Mouse (Mus musculus): ENCODE results near the gene Nav3. TPM values are rescaled to one million over a fixed set of nuclear protein-coding genes. Genes with fewer than 3 reads are reported as not detected.
A peak's percentile ranks its signal among the peaks of the same experiment; 100 is the strongest.

Nav3 gene
- total and polyA plus RNA-seq, 2 experiments: 0.01 to 0.28 TPM

DNA sequence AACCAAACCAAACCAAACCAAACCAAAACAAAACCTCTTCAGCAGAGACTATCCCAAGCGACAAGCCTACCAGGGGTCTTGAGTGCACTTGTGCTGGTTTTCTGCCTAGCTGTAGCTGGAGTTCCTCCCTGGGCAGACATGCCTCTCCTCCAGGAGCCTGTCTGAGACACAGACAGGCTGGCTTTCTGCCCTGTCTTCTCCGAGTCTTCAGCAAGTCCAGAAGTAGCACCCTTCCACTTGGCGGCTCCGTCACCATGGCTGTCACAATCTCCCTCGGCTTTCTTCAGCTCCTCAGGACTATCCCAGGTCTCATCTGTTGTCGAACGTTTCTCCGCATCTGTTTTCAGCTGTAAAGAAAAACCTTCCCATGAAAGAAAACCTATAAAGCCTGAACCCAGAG is 686.9 kb downstream of the Nav3 start:
- WGBS: 89% methylated on average over 8 of the region's 8 CpGs

DNA sequence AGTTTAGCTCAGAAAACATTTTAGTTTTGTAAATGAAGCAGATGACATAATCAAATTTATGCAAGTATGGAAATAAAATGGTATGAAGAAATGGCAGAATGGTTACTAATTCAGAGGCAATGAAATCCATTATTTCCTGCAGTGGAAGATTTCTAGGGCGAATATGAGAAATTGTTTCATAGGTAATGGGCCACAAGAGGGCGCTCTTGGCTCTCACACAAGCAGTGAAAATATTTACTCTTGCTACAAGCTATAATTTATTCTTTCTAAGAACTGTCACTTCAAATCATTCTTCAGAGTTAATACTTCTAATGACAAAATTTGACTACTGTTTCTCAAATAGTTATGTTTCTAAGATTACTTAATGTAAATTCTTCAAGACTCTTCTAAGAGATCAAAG is 690.4 kb downstream of the Nav3 start:
- no peaks in the 10 kb centered on the region for H3K4me1 ChIP-seq (ENCODE audit: control insufficient read depth, insufficient read depth, low read length)
- 1% methylated on average over 2 of the region's 2 CpGs for WGBS
- TF ChIP-seq POLR2A (IDR thresholded peaks at IDR 0.05; ENCODE audit: extremely low read depth, insufficient read depth, low read length) (no peak), CTCF (IDR thresholded peaks at IDR 0.05; ENCODE audit: low read depth, low read length) (peak; percentile 46; the same call in 1 of the 2 replicates)
- no peaks in the 10 kb centered on the region for H3K27me3 ChIP-seq (ENCODE audit: control insufficient read depth, insufficient read depth, low read length)
- H3K36me3 ChIP-seq (ENCODE audit: control insufficient read depth, insufficient read depth, low read length): no peaks in the 10 kb centered on the region
- H3K4me3 ChIP-seq (ENCODE audit: insufficient read depth, low read depth, low read length): no peak overlapping the region
- H3K79me2 ChIP-seq (ENCODE audit: control insufficient read depth, insufficient read depth, low read length): no peaks in the 10 kb centered on the region
- no peak overlapping the region for H3K27ac ChIP-seq (replicated peaks; ENCODE audit: insufficient read depth, low read depth, low read length)
- peak; percentile 54 for DNase-seq (ENCODE audit: extremely low read depth, low read depth, low spot score)
- H3K9ac ChIP-seq (ENCODE audit: low read depth, low read length): no peak overlapping the region

More for the DNA sequence above, 686.9 kb downstream of the Nav3 start:
- no peaks in the 10 kb centered on the region for H3K36me3 ChIP-seq (ENCODE audit: control insufficient read depth, insufficient read depth, low read length)
- H3K27ac ChIP-seq (replicated peaks; ENCODE audit: insufficient read depth, low read depth, low read length): no peak overlapping the region
- no peaks in the 10 kb centered on the region for H3K79me2 ChIP-seq (ENCODE audit: control insufficient read depth, insufficient read depth, low read length)
- H3K4me3 ChIP-seq (ENCODE audit: insufficient read depth, low read depth, low read length): no peak overlapping the region
- no peaks in the 10 kb centered on the region for H3K4me1 ChIP-seq (ENCODE audit: control insufficient read depth, insufficient read depth, low read length)
- TF ChIP-seq POLR2A (IDR thresholded peaks at IDR 0.05; ENCODE audit: extremely low read depth, insufficient read depth, low read length): no peak
- no peak for TF ChIP-seq CTCF (IDR thresholded peaks at IDR 0.05; ENCODE audit: low read depth, low read length)
- no peaks in the 10 kb centered on the region for H3K27me3 ChIP-seq (ENCODE audit: control insufficient read depth, insufficient read depth, low read length)
- no peak overlapping the region for H3K9ac ChIP-seq (ENCODE audit: low read depth, low read length)
- no peak for DNase-seq (ENCODE audit: extremely low read depth, low read depth, low spot score)

DNA sequence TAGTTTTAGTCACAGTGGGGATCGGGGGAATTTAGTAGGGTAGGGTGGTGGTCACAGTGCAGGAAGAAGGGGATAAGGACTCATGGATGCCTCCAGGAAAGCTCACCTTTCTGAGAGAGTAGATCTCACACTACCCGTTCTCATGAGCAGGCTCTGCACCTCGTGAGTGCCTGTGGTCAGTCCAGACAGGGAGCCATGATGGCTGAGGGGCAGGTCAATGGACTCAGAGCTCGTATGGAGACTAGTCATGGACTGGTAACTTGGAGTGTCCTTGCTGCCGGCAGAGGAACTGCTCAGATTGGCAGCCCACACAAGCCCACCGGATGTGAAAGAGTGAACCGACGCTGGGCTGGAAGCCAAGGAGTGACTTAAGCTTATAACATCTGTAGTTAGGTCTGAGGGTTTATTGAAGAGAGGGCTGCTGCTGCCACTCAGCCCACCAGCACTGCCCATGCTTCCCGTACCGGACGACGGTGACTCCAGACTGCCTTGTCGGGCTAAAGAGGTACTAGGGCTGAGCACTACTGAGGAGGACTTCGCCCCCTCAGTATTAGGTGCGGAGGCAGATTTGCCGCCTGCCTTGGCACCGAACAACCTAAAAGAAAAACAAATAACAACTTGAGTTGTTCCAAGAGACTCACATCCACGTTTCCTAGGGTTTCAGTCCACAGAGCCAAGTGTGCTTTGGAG is 691.4 kb downstream of the Nav3 start:
- 69% methylated on average over 18 of the region's 18 CpGs for WGBS

DNA sequence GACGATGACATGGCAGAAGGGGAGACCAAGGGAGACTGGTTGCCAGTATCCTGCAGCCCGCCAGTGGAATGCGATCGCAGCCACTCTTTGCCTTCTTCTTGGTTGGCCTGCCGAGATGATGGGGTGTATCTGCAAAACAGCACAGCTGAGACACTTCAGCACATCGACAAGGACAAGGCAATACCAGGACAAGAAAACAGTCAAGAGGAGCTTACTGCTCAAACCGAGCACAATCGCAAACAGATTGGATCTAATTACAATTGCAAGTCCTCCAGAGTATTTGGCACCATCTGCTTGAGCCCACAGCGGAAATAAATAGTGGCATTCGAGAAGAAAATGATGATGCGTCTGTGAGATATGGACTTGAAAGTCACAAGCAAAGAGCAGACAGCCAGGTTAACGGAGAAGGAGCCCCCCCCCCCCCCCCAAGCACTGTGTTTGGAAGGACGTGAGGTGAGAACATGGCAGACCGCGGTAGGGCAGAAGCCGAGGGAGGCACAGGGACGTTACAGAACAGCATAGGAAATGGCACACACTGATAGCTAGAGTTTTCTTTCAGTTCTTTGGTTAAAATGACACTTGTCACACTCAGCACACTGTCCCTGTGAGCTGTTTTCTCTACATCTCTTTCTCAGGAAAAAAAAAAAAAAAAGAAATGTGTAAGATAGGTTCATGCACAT is 696.9 kb downstream of the Nav3 start:
- WGBS: 76% methylated on average over 17 of the region's 17 CpGs
- TF ChIP-seq POLR2A (IDR thresholded peaks at IDR 0.05; ENCODE audit: extremely low read depth, insufficient read depth, low read length) (no peak), CTCF (IDR thresholded peaks at IDR 0.05; ENCODE audit: low read depth, low read length) (no peak)

More for the DNA sequence above, 691.4 kb downstream of the Nav3 start:
- no peak for DNase-seq (ENCODE audit: extremely low read depth, low read depth, low spot score)
- Histone ChIP-seq H3K9ac (ENCODE audit: low read depth, low read length) (no peak overlapping the region), H3K27me3 (ENCODE audit: control insufficient read depth, insufficient read depth, low read length) (no peaks in the 10 kb centered on the region), H3K27ac (replicated peaks; ENCODE audit: insufficient read depth, low read depth, low read length) (no peak overlapping the region), H3K4me3 (ENCODE audit: insufficient read depth, low read depth, low read length) (no peak overlapping the region), H3K4me1 (ENCODE audit: control insufficient read depth, insufficient read depth, low read length) (no peaks in the 10 kb centered on the region), H3K36me3 (ENCODE audit: control insufficient read depth, insufficient read depth, low read length) (no peaks in the 10 kb centered on the region), H3K79me2 (ENCODE audit: control insufficient read depth, insufficient read depth, low read length) (no peaks in the 10 kb centered on the region)
- TF ChIP-seq CTCF (IDR thresholded peaks at IDR 0.05; ENCODE audit: low read depth, low read length) (no peak), POLR2A (IDR thresholded peaks at IDR 0.05; ENCODE audit: extremely low read depth, insufficient read depth, low read length) (no peak)

DNA sequence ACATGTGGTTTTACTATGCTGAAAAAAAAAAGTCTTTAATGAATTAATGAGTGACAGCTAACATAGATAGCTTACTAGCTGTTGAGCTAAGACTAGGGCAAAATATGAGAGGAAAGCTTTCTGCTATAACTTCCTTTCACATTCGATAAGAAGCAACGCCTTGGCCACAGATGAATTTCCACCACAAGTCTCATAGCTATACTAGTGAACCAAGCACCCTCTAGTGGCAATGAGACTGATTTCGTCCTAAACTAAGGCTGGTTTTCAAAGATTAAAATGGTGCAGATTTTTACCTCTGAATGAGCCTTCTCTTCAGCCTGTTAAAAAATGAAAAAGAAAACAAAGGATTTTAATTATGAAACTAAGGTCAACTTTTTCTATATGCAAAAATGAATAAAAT is 709.1 kb downstream of the Nav3 start:
- no peak for TF ChIP-seq POLR2A (IDR thresholded peaks at IDR 0.05; ENCODE audit: extremely low read depth, insufficient read depth, low read length)
- no peak for TF ChIP-seq CTCF (IDR thresholded peaks at IDR 0.05; ENCODE audit: low read depth, low read length)
- no peaks in the 10 kb centered on the region for H3K27me3 ChIP-seq (ENCODE audit: control insufficient read depth, insufficient read depth, low read length)
- 34% methylated on average over 3 of the region's 3 CpGs for WGBS

More for the DNA sequence above, 696.9 kb downstream of the Nav3 start:
- H3K4me1 ChIP-seq (ENCODE audit: control insufficient read depth, insufficient read depth, low read length): no peaks in the 10 kb centered on the region
- H3K27me3 ChIP-seq (ENCODE audit: control insufficient read depth, insufficient read depth, low read length): no peaks in the 10 kb centered on the region
- no peaks in the 10 kb centered on the region for H3K36me3 ChIP-seq (ENCODE audit: control insufficient read depth, insufficient read depth, low read length)
- no peak for DNase-seq (ENCODE audit: extremely low read depth, low read depth, low spot score)
- H3K4me3 ChIP-seq (ENCODE audit: insufficient read depth, low read depth, low read length): no peak overlapping the region
- H3K79me2 ChIP-seq (ENCODE audit: control insufficient read depth, insufficient read depth, low read length): no peaks in the 10 kb centered on the region
- no peak overlapping the region for H3K27ac ChIP-seq (replicated peaks; ENCODE audit: insufficient read depth, low read depth, low read length)
- H3K9ac ChIP-seq (ENCODE audit: low read depth, low read length): no peak overlapping the region

DNA sequence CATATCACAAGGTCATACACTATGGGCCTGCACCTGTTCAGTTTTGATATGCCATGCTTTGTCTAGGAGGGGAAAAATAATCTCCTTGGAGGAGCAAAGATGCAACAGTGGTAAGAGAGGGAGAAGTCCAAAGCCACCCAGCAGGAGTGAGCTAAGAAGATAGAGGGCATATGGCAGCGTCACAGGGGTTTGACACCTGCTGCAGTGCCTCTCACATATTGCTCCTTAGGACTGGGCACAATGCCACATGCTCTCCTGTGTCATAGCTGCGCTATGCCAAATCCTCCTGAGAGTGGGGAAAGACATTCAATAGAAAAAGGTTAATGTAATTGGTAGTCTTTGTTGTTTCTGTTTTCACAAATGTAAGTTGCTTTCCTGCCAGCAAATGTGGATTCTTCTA is 714.3 kb downstream of the Nav3 start:
- 69% methylated on average over 2 of the region's 2 CpGs for WGBS
- H3K36me3 ChIP-seq (ENCODE audit: control insufficient read depth, insufficient read depth, low read length): no peaks in the 10 kb centered on the region
- TF ChIP-seq POLR2A (IDR thresholded peaks at IDR 0.05; ENCODE audit: extremely low read depth, insufficient read depth, low read length): no peak
- no peak for TF ChIP-seq CTCF (IDR thresholded peaks at IDR 0.05; ENCODE audit: low read depth, low read length)

More for the DNA sequence above, 709.1 kb downstream of the Nav3 start:
- no peak overlapping the region for H3K9ac ChIP-seq (ENCODE audit: low read depth, low read length)
- no peaks in the 10 kb centered on the region for H3K4me1 ChIP-seq (ENCODE audit: control insufficient read depth, insufficient read depth, low read length)
- no peak overlapping the region for H3K4me3 ChIP-seq (ENCODE audit: insufficient read depth, low read depth, low read length)
- DNase-seq (ENCODE audit: extremely low read depth, low read depth, low spot score): no peak
- H3K36me3 ChIP-seq (ENCODE audit: control insufficient read depth, insufficient read depth, low read length): no peaks in the 10 kb centered on the region
- H3K79me2 ChIP-seq (ENCODE audit: control insufficient read depth, insufficient read depth, low read length): no peaks in the 10 kb centered on the region
- H3K27ac ChIP-seq (replicated peaks; ENCODE audit: insufficient read depth, low read depth, low read length): no peak overlapping the region

More for the DNA sequence above, 714.3 kb downstream of the Nav3 start:
- Histone ChIP-seq H3K27me3 (ENCODE audit: control insufficient read depth, insufficient read depth, low read length) (no peaks in the 10 kb centered on the region), H3K79me2 (ENCODE audit: control insufficient read depth, insufficient read depth, low read length) (no peaks in the 10 kb centered on the region), H3K27ac (replicated peaks; ENCODE audit: insufficient read depth, low read depth, low read length) (no peak overlapping the region), H3K4me1 (ENCODE audit: control insufficient read depth, insufficient read depth, low read length) (no peaks in the 10 kb centered on the region), H3K4me3 (ENCODE audit: insufficient read depth, low read depth, low read length) (no peak overlapping the region), H3K9ac (ENCODE audit: low read depth, low read length) (no peak overlapping the region)
- DNase-seq (ENCODE audit: extremely low read depth, low read depth, low spot score): no peak

Measured in liver, adult 2 months (tissue).